In the genomic region with DNA sequence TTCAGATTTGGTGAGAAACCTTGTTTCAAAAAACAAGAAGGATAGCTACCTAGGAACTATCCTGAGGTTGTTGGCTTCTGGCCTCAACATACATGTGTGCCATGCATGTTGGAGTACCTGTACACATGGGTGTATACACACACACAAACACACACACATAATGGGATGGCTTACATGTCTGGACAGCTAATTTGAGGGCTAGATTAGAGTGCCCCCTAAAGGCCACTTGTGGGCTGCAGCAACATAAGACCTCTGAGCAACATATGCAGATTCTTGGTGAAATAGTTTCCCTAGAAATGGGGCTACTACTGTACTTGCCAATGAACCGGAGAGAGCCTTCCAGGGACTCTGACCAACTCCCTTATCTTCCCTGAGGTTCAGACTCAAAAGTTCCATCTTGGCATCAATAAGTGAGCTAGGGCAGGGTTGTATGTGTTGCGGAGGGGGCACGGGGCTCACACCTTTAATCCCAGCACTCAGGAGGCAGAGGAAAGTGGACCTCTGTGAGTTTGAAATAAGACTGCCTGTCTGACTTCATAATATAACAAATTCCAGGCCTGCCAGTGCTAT, we compare ENCODE assay signal across 10 mouse cellular contexts. TPM values are rescaled to one million over a fixed set of nuclear protein-coding genes. Genes with fewer than 3 reads are reported as not detected.
DNase-seq lines count a peak whose midpoint lies in the region; ATAC-seq and TF ChIP-seq lines count a peak whose summit lies in the region.
"Had no signal": no experiment of that assay in that cellular context is flagged by ENCODE, and none has a peak within 500 bp of the region (broad histone marks: within the 10 kb centered on the region; RNA-seq: fewer than 3 reads in every experiment).

No protein-coding gene starts in this region.

- no peak overlapping the region for H3K4me2 ChIP-seq in intestine, embryonic 14.5 days (ENCODE audit: low read length)
- H3K4me2 ChIP-seq in intestine, embryonic 15.5 days (replicated peaks) = no peak overlapping the region
- no peak overlapping the region for H3K4me2 ChIP-seq in neural tube, embryonic 11.5 days (ENCODE audit: low read depth)
- H3K4me2 ChIP-seq: embryonic facial prominence, embryonic 12.5 days; limb, embryonic 15.5 days had no signal

- peaks cover 58% of the 10 kb centered on the region for H3K36me3 ChIP-seq in intestine, embryonic 14.5 days (ENCODE audit: control insufficient read depth, insufficient read depth, low read length)
- H3K36me3 ChIP-seq in intestine, embryonic 15.5 days = no peaks in the 10 kb centered on the region
- H3K36me3 ChIP-seq in C2C12 (ENCODE audit: control insufficient read depth, insufficient read depth) = peaks cover 5% of the 10 kb centered on the region
- peaks cover 6% of the 10 kb centered on the region for H3K36me3 ChIP-seq in neural tube, embryonic 11.5 days (ENCODE audit: control insufficient read depth, insufficient read depth, low read length)

- H3K27ac ChIP-seq in intestine, embryonic 14.5 days (ENCODE audit: low read depth) = no peak overlapping the region
- no peak overlapping the region for H3K27ac ChIP-seq in intestine, embryonic 15.5 days
- H3K27ac ChIP-seq in neural tube, embryonic 11.5 days (ENCODE audit: low read depth, low read length) = no peak overlapping the region
- H3K27ac ChIP-seq: embryonic facial prominence, embryonic 12.5 days; limb, embryonic 15.5 days had no signal

- no peaks in the 10 kb centered on the region for H3K9me3 ChIP-seq in intestine, embryonic 14.5 days (ENCODE audit: control insufficient read depth, low read length)
- no peaks in the 10 kb centered on the region for H3K9me3 ChIP-seq in intestine, embryonic 15.5 days
- H3K9me3 ChIP-seq in neural tube, embryonic 11.5 days (ENCODE audit: control insufficient read depth, low read length) = no peaks in the 10 kb centered on the region
- H3K9me3 ChIP-seq: embryonic facial prominence, embryonic 12.5 days; limb, embryonic 15.5 days had no signal

- 87% methylated on average over 3 of the region's 3 CpGs for WGBS in intestine, embryonic 14.5 days
- 88% methylated on average over 3 of the region's 3 CpGs for WGBS in intestine, embryonic 15.5 days
- WGBS in neural tube, embryonic 11.5 days = 90% methylated on average over 3 of the region's 3 CpGs

- no peak overlapping the region for H3ac ChIP-seq in C2C12 (ENCODE audit: control insufficient read depth, insufficient read length, low read depth)

- no peaks in the 10 kb centered on the region for H3K79me3 ChIP-seq in C2C12 (ENCODE audit: low read depth)

- peak; percentile 46 for TF ChIP-seq CTCF in C2C12 (IDR thresholded peaks at IDR 0.05; ENCODE audit: control insufficient read depth, insufficient read depth, insufficient read length)

- H3K9ac ChIP-seq in intestine, embryonic 14.5 days (ENCODE audit: low read length) = no peak overlapping the region
- H3K9ac ChIP-seq in intestine, embryonic 15.5 days = no peak overlapping the region
- H3K9ac ChIP-seq in neural tube, embryonic 11.5 days (ENCODE audit: low read length) = no peak overlapping the region
- H3K9ac ChIP-seq: embryonic facial prominence, embryonic 12.5 days; limb, embryonic 15.5 days had no signal

- no peak for ATAC-seq in intestine, embryonic 14.5 days (replicated peaks; ENCODE audit: low FRiP score, low TSS enrichment, low read depth)
- no peak for ATAC-seq in intestine, embryonic 15.5 days
- ATAC-seq in neural tube, embryonic 11.5 days (ENCODE audit: insufficient read depth, low FRiP score, low TSS enrichment) = no peak
- no peak for ATAC-seq in erythroblast, adult 5-6 weeks (replicated peaks; ENCODE audit: low FRiP score, poor library complexity, severe bottlenecking)

- H3K4me3 ChIP-seq in intestine, embryonic 14.5 days (ENCODE audit: low read depth, low read length) = no peak overlapping the region
- H3K4me3 ChIP-seq in intestine, embryonic 15.5 days (replicated peaks) = no peak overlapping the region
- H3K4me3 ChIP-seq in C2C12 (ENCODE audit: insufficient read depth, poor library complexity, severe bottlenecking) = no peak overlapping the region
- no peak overlapping the region for H3K4me3 ChIP-seq in neural tube, embryonic 11.5 days (ENCODE audit: low read depth, low read length)
- H3K4me3 ChIP-seq: embryonic facial prominence, embryonic 12.5 days; limb, embryonic 15.5 days had no signal

- no peaks in the 10 kb centered on the region for H3K79me2 ChIP-seq in C2C12 (ENCODE audit: control insufficient read depth, insufficient read depth)

- no peaks in the 10 kb centered on the region for H3K4me1 ChIP-seq in intestine, embryonic 14.5 days (replicated peaks; ENCODE audit: control insufficient read depth, insufficient read depth, low read length)
- H3K4me1 ChIP-seq in intestine, embryonic 15.5 days (replicated peaks) = no peaks in the 10 kb centered on the region
- no peaks in the 10 kb centered on the region for H3K4me1 ChIP-seq in neural tube, embryonic 11.5 days (ENCODE audit: control insufficient read depth, insufficient read depth, low read length)
- H3K4me1 ChIP-seq: embryonic facial prominence, embryonic 12.5 days; limb, embryonic 15.5 days had no signal

- DNase-seq in intestine, embryonic 14.5 days (ENCODE audit: low spot score) = peak; percentile 60
- peak; percentile 66 for DNase-seq in R1 (ENCODE audit: low read depth, low spot score)
- peak; percentile 48 for DNase-seq in embryo, embryonic 10 days (ENCODE audit: low spot score)
- DNase-seq in kidney, postnatal 4 days = peak; percentile 66 to 73
- peak; percentile 37 for DNase-seq in neural tube, embryonic 11.5 days (ENCODE audit: low spot score)

- no peaks in the 10 kb centered on the region for H3K27me3 ChIP-seq in intestine, embryonic 14.5 days (replicated peaks; ENCODE audit: control insufficient read depth, insufficient read depth, low read length)
- H3K27me3 ChIP-seq in intestine, embryonic 15.5 days (replicated peaks) = no peaks in the 10 kb centered on the region
- H3K27me3 ChIP-seq in C2C12 (ENCODE audit: control insufficient read depth, insufficient read depth, insufficient read length) = no peaks in the 10 kb centered on the region
- H3K27me3 ChIP-seq in neural tube, embryonic 11.5 days (ENCODE audit: control insufficient read depth, insufficient read depth, low read length) = no peaks in the 10 kb centered on the region
- H3K27me3 ChIP-seq: embryonic facial prominence, embryonic 12.5 days; limb, embryonic 15.5 days had no signal

TF ChIP-seq in C2C12, 6 proteins besides CTCF, POLR2A, EP300 and RAD21:
- TF ChIP-seq USF1 (IDR thresholded peaks at IDR 0.05; ENCODE audit: low read depth) (no peak), MAX (IDR thresholded peaks at IDR 0.05) (no peak)

RNA-seq across cellular contexts. Expression of gene Adamts10, which starts 15.2 kb away (rescaled TPM):
- 53.6 and 54.5 TPM in 2 replicates for polyA plus RNA-seq in intestine, embryonic 14.5 days (2014; fragmentation: Nextera tagmentation; extraction: Ambion mirVana)
- polyA plus RNA-seq in intestine, embryonic 15.5 days (2015; fragmentation: Nextera tagmentation; extraction: Ambion mirVana) = 37.6 and 42.1 TPM in 2 replicates
- 6.2 TPM for polyA plus RNA-seq in C2C12 (2012; fragmentation: generic; extraction: Trizol)
- polyA plus RNA-seq in neural tube, embryonic 11.5 days (2014; fragmentation: Nextera tagmentation; extraction: Ambion mirVana) = 37.0 and 40.8 TPM in 2 replicates
- 4.6 and 5.2 TPM in 2 replicates for total RNA-seq in erythroblast, adult 5-6 weeks (2015; ENCODE audit: low replicate concordance)
- 6.4 and 6.6 TPM in 2 replicates for total RNA-seq in erythroblast, adult 5-6 weeks (2017; ENCODE audit: low replicate concordance)

RNA-seq across cellular contexts. Expression of gene Myo1f, which starts 16.3 kb away (rescaled TPM):
- polyA plus RNA-seq in intestine, embryonic 14.5 days (2014; fragmentation: Nextera tagmentation; extraction: Ambion mirVana) = 3.1 and 3.4 TPM in 2 replicates
- polyA plus RNA-seq in intestine, embryonic 15.5 days (2015; fragmentation: Nextera tagmentation; extraction: Ambion mirVana) = 3.8 and 3.9 TPM in 2 replicates
- not detected for polyA plus RNA-seq in C2C12 (2012; fragmentation: generic; extraction: Trizol)
- 2.2 and 3.1 TPM in 2 replicates for polyA plus RNA-seq in neural tube, embryonic 11.5 days (2014; fragmentation: Nextera tagmentation; extraction: Ambion mirVana)
- 36.2 and 56.7 TPM in 2 replicates for total RNA-seq in erythroblast, adult 5-6 weeks (2015; ENCODE audit: low replicate concordance)
- 35.7 and 49.4 TPM in 2 replicates for total RNA-seq in erythroblast, adult 5-6 weeks (2017; ENCODE audit: low replicate concordance)
